Mouse (Mus musculus): Measurements from ENCODE around the gene Olfr314. TPM values are rescaled to one million over a fixed set of nuclear protein-coding genes. Genes with fewer than 3 reads are reported as not detected.
"Not testable (repeated sequence)": the region's sequence is repeated elsewhere in the genome, so short reads cannot be mapped to it uniquely, and the experiment has no call there.

The Olfr314 gene
- polyA plus RNA-seq, 1 experiment, result not detected

DNA sequence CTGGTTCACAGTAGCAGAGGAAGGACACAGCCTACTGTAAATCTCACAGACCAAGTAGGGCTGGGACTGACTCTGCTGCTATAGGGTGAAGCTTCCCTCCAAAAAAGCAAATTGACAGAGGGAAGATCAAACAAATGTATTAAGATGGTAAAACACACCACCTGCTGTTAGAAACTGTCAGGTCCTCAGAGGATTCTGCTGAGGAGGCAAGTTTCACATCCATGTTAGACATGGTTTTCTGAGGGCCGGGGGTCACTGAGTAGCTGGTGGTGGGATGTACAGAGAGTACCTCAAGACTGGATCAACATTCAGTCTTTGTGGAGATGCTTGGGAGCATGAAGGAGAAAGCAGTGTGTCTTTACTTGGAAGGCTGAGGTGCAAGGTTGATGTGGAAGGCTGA, 32.9 kb downstream of the Olfr314 start:
- 83% methylated on average over 1 of the region's 1 CpGs for WGBS

DNA sequence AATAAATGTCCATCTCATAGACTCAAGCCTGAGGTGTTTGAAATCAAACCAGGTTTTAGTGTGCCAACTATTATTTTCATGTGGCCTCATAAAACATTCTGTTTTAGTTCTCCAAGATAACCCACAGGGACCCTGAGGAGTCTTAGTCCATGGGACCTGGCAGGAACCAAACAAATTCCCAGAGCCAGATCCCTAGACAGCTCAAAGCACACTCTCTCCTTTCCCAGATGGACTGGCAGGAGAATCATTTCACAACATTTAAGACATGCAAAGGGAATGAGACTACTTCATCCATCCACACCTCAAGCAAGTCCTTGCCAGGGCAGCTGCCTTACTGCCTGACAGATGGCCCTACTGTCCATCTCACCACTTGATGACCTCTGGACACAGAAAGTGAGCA, 46.2 kb downstream of the Olfr314 start, which contains the start of gene Olfr312:
TSS of gene Olfr312 (plus strand) at position 301 of the 400 bp plus-strand sequence.
- not testable (repeated sequence) for H3K4me3 ChIP-seq (replicated peaks; ENCODE audit: extremely low read depth, low read depth, low read length); DNase-seq; H3K4me1 ChIP-seq (ENCODE audit: control insufficient read depth, insufficient read depth, low read length)

More for the DNA sequence above, 32.9 kb downstream of the Olfr314 start:
- TF ChIP-seq CTCF (IDR thresholded peaks at IDR 0.05; ENCODE audit: insufficient read depth, low read length) (no peak), POLR2A (IDR thresholded peaks at IDR 0.05; ENCODE audit: borderline replicate concordance, extremely low read depth, low read depth, low read length) (no peak)
- H3K4me1 ChIP-seq (ENCODE audit: control insufficient read depth, insufficient read depth, low read length), result no peaks in the 10 kb centered on the region
- no peak for DNase-seq
- no peak overlapping the region for H3K4me3 ChIP-seq (replicated peaks; ENCODE audit: extremely low read depth, low read depth, low read length)

- WGBS, result 70% methylated on average over 3 of the region's 3 CpGs
- no peak for DNase-seq
- Histone ChIP-seq H3K4me3 (replicated peaks; ENCODE audit: extremely low read depth, low read depth, low read length) (no peak overlapping the region), H3K4me1 (ENCODE audit: control insufficient read depth, insufficient read depth, low read length) (no peaks in the 10 kb centered on the region)
- no peak for TF ChIP-seq POLR2A (IDR thresholded peaks at IDR 0.05; ENCODE audit: borderline replicate concordance, extremely low read depth, low read depth, low read length)
- no peak for TF ChIP-seq CTCF (IDR thresholded peaks at IDR 0.05; ENCODE audit: insufficient read depth, low read length)
These were observed 47.0 kb downstream of the Olfr314 start for GRCm38 (mm10) chr11:58829764-58830163.

DNA sequence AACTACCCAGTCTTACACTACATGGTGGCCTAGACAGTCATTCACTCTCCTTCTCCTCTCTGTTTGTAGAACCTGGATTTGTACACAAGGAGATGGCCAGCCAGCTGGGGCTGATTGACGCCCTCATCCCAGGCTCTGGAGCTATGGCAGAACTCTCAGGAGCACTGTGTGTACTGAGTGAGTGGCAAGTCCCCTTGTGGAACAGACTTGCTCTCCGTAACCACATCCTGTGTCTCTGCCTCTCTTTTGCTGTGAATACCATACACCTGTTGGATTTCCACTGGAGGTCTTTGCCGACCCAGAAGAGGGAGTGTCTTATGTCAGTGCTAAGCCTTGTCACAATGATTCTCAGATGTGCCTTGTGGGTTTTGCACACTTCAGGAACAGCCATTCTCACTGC, 49.8 kb downstream of the Olfr314 start:
- not testable (repeated sequence) for DNase-seq; H3K4me1 ChIP-seq (ENCODE audit: control insufficient read depth, insufficient read depth, low read length); H3K4me3 ChIP-seq (replicated peaks; ENCODE audit: extremely low read depth, low read depth, low read length)
- 51% methylated on average over 3 of the region's 3 CpGs for WGBS

Other genes with a start within 250 kb of the Olfr314 start
- not detected in 2 replicates for gene Olfr330, start 248.1 kb upstream of the Olfr314 start, polyA plus RNA-seq (2012; rRNA removed)
- 0.08 TPM in 1 of 2 replicates, not detected in the other for gene Olfr329-ps, start 236.5 kb upstream of the Olfr314 start, polyA plus RNA-seq (2012; rRNA removed)
- not detected in 2 replicates for gene Olfr328, start 227.3 kb upstream of the Olfr314 start, polyA plus RNA-seq (2012; rRNA removed)
- gene Olfr224, start 212.4 kb upstream of the Olfr314 start, polyA plus RNA-seq (2012; rRNA removed), result 0.07 TPM in 1 of 2 replicates, not detected in the other
- not detected in 2 replicates for gene Olfr325, start 205.2 kb upstream of the Olfr314 start, polyA plus RNA-seq (2012; rRNA removed)
- not detected in 2 replicates for gene Olfr324, start 187.8 kb upstream of the Olfr314 start, polyA plus RNA-seq (2012; rRNA removed)
- gene 2210407C18Rik, start 166.9 kb upstream of the Olfr314 start, polyA plus RNA-seq (2012; rRNA removed), result not detected in 2 replicates
- not detected in 2 replicates for gene Olfr323, start 152.5 kb upstream of the Olfr314 start, polyA plus RNA-seq (2012; rRNA removed)
- gene Trim58, start 142.5 kb upstream of the Olfr314 start, polyA plus RNA-seq (2012; rRNA removed), result 0.08 TPM in 1 of 2 replicates, not detected in the other
- gene Olfr322, start 124.2 kb upstream of the Olfr314 start, polyA plus RNA-seq (2012; rRNA removed), result not detected in 2 replicates
- gene Olfr320, start 101.9 kb upstream of the Olfr314 start, polyA plus RNA-seq (2012; rRNA removed), result not detected in 2 replicates
- not detected in 2 replicates for gene Olfr319, start 83.8 kb upstream of the Olfr314 start, polyA plus RNA-seq (2012; rRNA removed)
- gene Olfr318, start 58.9 kb upstream of the Olfr314 start, polyA plus RNA-seq (2012; rRNA removed), result not detected in 2 replicates
- not detected in 2 replicates for gene Olfr317, start 43.7 kb upstream of the Olfr314 start, polyA plus RNA-seq (2012; rRNA removed)
- not detected in 2 replicates for gene Olfr316, start 30.2 kb upstream of the Olfr314 start, polyA plus RNA-seq (2012; rRNA removed)
- not detected in 2 replicates for gene Olfr315, start 9.8 kb upstream of the Olfr314 start, polyA plus RNA-seq (2012; rRNA removed)
- gene Fam183b, start 19.0 kb downstream of the Olfr314 start, polyA plus RNA-seq (2012; rRNA removed), result 10.7 and 18.1 TPM in 2 replicates
- not detected in 2 replicates for gene Olfr313, start 32.0 kb downstream of the Olfr314 start, polyA plus RNA-seq (2012; rRNA removed)
- gene Olfr312, start 46.3 kb downstream of the Olfr314 start, polyA plus RNA-seq (2012; rRNA removed), result not detected in 2 replicates
- not detected in 2 replicates for gene Olfr311, start 56.3 kb downstream of the Olfr314 start, polyA plus RNA-seq (2012; rRNA removed)
- 2.8 and 4.0 TPM in 2 replicates for gene Gm12258, start 64.2 kb downstream of the Olfr314 start, polyA plus RNA-seq (2012; rRNA removed)
- gene 2810021J22Rik, start 84.3 kb downstream of the Olfr314 start, polyA plus RNA-seq (2012; rRNA removed), result 2.0 and 3.9 TPM in 2 replicates
- 1.2 and 1.4 TPM in 2 replicates for gene Zfp39, start 121.3 kb downstream of the Olfr314 start, polyA plus RNA-seq (2012; rRNA removed)
- 0.04 TPM in 1 of 2 replicates, not detected in the other for gene Btnl10, start 135.0 kb downstream of the Olfr314 start, polyA plus RNA-seq (2012; rRNA removed)
- 190 and 269 TPM in 2 replicates for gene Rnf187, start 156.0 kb downstream of the Olfr314 start, polyA plus RNA-seq (2012; rRNA removed)
- 0.62 and 2.4 TPM in 2 replicates for gene Hist3h2ba, start 166.0 kb downstream of the Olfr314 start, polyA plus RNA-seq (2012; rRNA removed)
- 19.7 and 25.5 TPM in 2 replicates for gene Hist3h2a, start 171.7 kb downstream of the Olfr314 start, polyA plus RNA-seq (2012; rRNA removed)
- gene Trim17, start 171.7 kb downstream of the Olfr314 start, polyA plus RNA-seq (2012; rRNA removed), result 0.97 and 1.1 TPM in 2 replicates
- 31.4 and 38.3 TPM in 2 replicates for gene Trim11, start 195.1 kb downstream of the Olfr314 start, polyA plus RNA-seq (2012; rRNA removed)